Mouse (Mus musculus) mesoderm, embryonic 11.5 days (tissue): ENCODE measurements around the gene Csnk1e.

Source experiments
- DNase-seq: peaks from one replicate; pipeline ENCODE4 v3.0.0-alpha.2; 2012; ENCODE audit warnings: low read depth, low spot score

Gene Csnk1e

GRCm38 (mm10) chr15:79424602-79425001, 30.8 kb downstream of the Csnk1e start:
- DNase-seq = no peak

- DNase-seq = no peak
These were observed 32.6 kb downstream of the Csnk1e start for GRCm38 (mm10) chr15:79422715-79423243.

GRCm38 (mm10) chr15:79418677-79419076, 36.7 kb downstream of the Csnk1e start:
- DNase-seq = no peak

- no peak for DNase-seq
These were observed 37.1 kb downstream of the Csnk1e start for GRCm38 (mm10) chr15:79418265-79418664.

- no peak for DNase-seq
These were observed 38.0 kb downstream of the Csnk1e start for GRCm38 (mm10) chr15:79417379-79417778.

GRCm38 (mm10) chr15:79416460-79417085, 38.8 kb downstream of the Csnk1e start:
- DNase-seq = no peak

GRCm38 (mm10) chr15:79414513-79414912, 40.9 kb downstream of the Csnk1e start:
- DNase-seq = no peak

- DNase-seq = no peak
These were observed 41.6 kb downstream of the Csnk1e start for GRCm38 (mm10) chr15:79413802-79414201.

- no peak for DNase-seq
These were observed 42.2 kb downstream of the Csnk1e start for GRCm38 (mm10) chr15:79413201-79413600.

- no peak for DNase-seq
These were observed 43.9 kb downstream of the Csnk1e start for GRCm38 (mm10) chr15:79411363-79412065.

- DNase-seq = no peak
These were observed 46.2 kb downstream of the Csnk1e start for GRCm38 (mm10) chr15:79409077-79409573.

GRCm38 (mm10) chr15:79406564-79406963, 48.8 kb downstream of the Csnk1e start:
- DNase-seq = no peak

GRCm38 (mm10) chr15:79404277-79404676, 51.1 kb downstream of the Csnk1e start:
- no peak for DNase-seq

GRCm38 (mm10) chr15:79403763-79404210, 51.6 kb downstream of the Csnk1e start:
- no peak for DNase-seq

GRCm38 (mm10) chr15:79402836-79403762, 52.3 kb downstream of the Csnk1e start, which contains the start of gene Tmem184b:
TSS of gene Tmem184b (minus strand) at chr15:79403569.
- peak; percentile 87 for DNase-seq

GRCm38 (mm10) chr15:79402176-79402575, 53.2 kb downstream of the Csnk1e start:
- DNase-seq = no peak

- no peak for DNase-seq
These were observed 54.4 kb downstream of the Csnk1e start for GRCm38 (mm10) chr15:79400975-79401365.

- no peak for DNase-seq
These were observed 55.0 kb downstream of the Csnk1e start for GRCm38 (mm10) chr15:79400134-79400974.

GRCm38 (mm10) chr15:79399231-79400052, 55.9 kb downstream of the Csnk1e start:
- DNase-seq = no peak

- peak; percentile 26 for DNase-seq
These were observed 58.6 kb downstream of the Csnk1e start for GRCm38 (mm10) chr15:79396736-79397135.
